Mouse (Mus musculus) myocyte (in vitro differentiated cells): ENCODE results near the gene Cntrob. TPM values are rescaled to one million over a fixed set of nuclear protein-coding genes. Genes with fewer than 3 reads are reported as not detected.

Experiments
- H3K27me3 ChIP-seq: one replicate; pipeline ENCODE4 v1.6.1; 2011; ENCODE audit not compliant: control insufficient read depth, insufficient read depth, insufficient read length
- H3K36me3 ChIP-seq: one replicate; pipeline ENCODE4 v1.6.1; 2011; ENCODE audit not compliant: control insufficient read depth, insufficient read depth
- H3K4me2 ChIP-seq: one replicate; pipeline ENCODE4 v1.6.1; 2011; ENCODE audit warnings: low read depth, control low read depth
- H3K4me3 ChIP-seq: one replicate; pipeline ENCODE4 v1.5.1; 2011; ENCODE audit warnings: mild to moderate bottlenecking, control low read depth, moderate library complexity
- H3K79me2 ChIP-seq: one replicate; pipeline ENCODE4 v1.6.1; 2011; ENCODE audit not compliant: control insufficient read depth, insufficient read depth
- H3ac ChIP-seq: one replicate; pipeline ENCODE4 v1.6.1; 2011; ENCODE audit not compliant: control insufficient read depth, insufficient read length
- CEBPB ChIP-seq: IDR thresholded peaks from 2 replicates; pipeline ENCODE4 v1.6.1; 2011; ENCODE audit warnings: mild to moderate bottlenecking, moderate library complexity; ENCODE audit not compliant: poor library complexity, insufficient read depth, severe bottlenecking
- E2F4 ChIP-seq: IDR thresholded peaks from one replicate; pipeline ENCODE4 v1.6.1; 2011; ENCODE audit warnings: mild to moderate bottlenecking, control low read depth, moderate library complexity; ENCODE audit not compliant: insufficient read depth
- MAX ChIP-seq: IDR thresholded peaks from one replicate; pipeline ENCODE4 v1.6.1; 2011; ENCODE audit warnings: low read depth, mild to moderate bottlenecking, control low read depth
- MYOD1 ChIP-seq, 3 experiments: IDR thresholded peaks; one replicate each; pipeline ENCODE4 v1.6.1; 2011; ENCODE audit warnings: control low read depth in 2 of 3, low read depth in 2 of 3, mild to moderate bottlenecking in 2 of 3, moderate library complexity in 1 of 3; ENCODE audit not compliant: insufficient read length in 2 of 3, control insufficient read depth in 1 of 3
- MYOG ChIP-seq, 3 experiments: IDR thresholded peaks; one replicate each; pipeline ENCODE4 v1.6.1; 2011; ENCODE audit warnings: control low read depth in 2 of 3, low read depth in 2 of 3, mild to moderate bottlenecking in 2 of 3; ENCODE audit not compliant: insufficient read length in 2 of 3, control insufficient read depth in 1 of 3, insufficient read depth in 1 of 3
- POLR2A ChIP-seq: IDR thresholded peaks from one replicate; pipeline ENCODE4 v1.6.1; 2011; ENCODE audit warnings: low read depth, mild to moderate bottlenecking, control low read depth, moderate library complexity; ENCODE audit not compliant: insufficient read length
- POLR2AphosphoS2 ChIP-seq: IDR thresholded peaks from one replicate; pipeline ENCODE4 v1.6.1; 2011; ENCODE audit warnings: low read depth, control low read depth; ENCODE audit not compliant: insufficient read length
- REST ChIP-seq: IDR thresholded peaks from one replicate; pipeline ENCODE4 v1.6.1; 2011; ENCODE audit warnings: mild to moderate bottlenecking, control low read depth, moderate library complexity; ENCODE audit not compliant: insufficient read depth, insufficient read length
- SRF ChIP-seq: IDR thresholded peaks from one replicate; pipeline ENCODE4 v1.6.1; 2011; ENCODE audit warnings: low read depth; ENCODE audit not compliant: control insufficient read depth, insufficient read length
- TCF12 ChIP-seq: IDR thresholded peaks from one replicate; pipeline ENCODE4 v1.6.1; 2011; ENCODE audit warnings: mild to moderate bottlenecking, control low read depth; ENCODE audit not compliant: poor library complexity, insufficient read depth, severe bottlenecking
- TCF3 ChIP-seq: IDR thresholded peaks from one replicate; pipeline ENCODE4 v1.6.1; 2011; ENCODE audit warnings: low read depth, control low read depth; ENCODE audit not compliant: insufficient read length
- USF1 ChIP-seq: IDR thresholded peaks from one replicate; pipeline ENCODE4 v1.6.1; 2011; ENCODE audit warnings: low read depth, mild to moderate bottlenecking, control low read depth, moderate library complexity
- polyA plus RNA-seq: library from polyadenylated mRNA; unstranded; fragments of >200 nt; fragmentation: generic; extraction: Trizol; gene quantifications from one replicate; pipeline ENCODE4 v1.2.1, GENCODE M21; 2012; ENCODE audit warnings: missing spikeins

The Cntrob gene
- polyA plus RNA-seq, 1 experiment = 10.3 TPM

GRCm38 (mm10) chr11:69326408-69327156, 3.0 kb upstream of the Cntrob start:
- no peaks in the 10 kb centered on the region for H3K36me3 ChIP-seq
- H3K4me2 ChIP-seq = peak overlapping the region; percentile 85
- peak overlapping the region; percentile 56 for H3K4me3 ChIP-seq
- no peaks in the 10 kb centered on the region for H3K27me3 ChIP-seq
- peaks cover 11% of the 10 kb centered on the region for H3K79me2 ChIP-seq
- TF ChIP-seq MYOD1 (IDR thresholded peaks at IDR 0.05; ENCODE audit: control insufficient read depth in 1 of 3, insufficient read length in 2 of 3, low read depth in 2 of 3) = no peak
- TF ChIP-seq CEBPB = no peak
- TF ChIP-seq SRF = no peak
- TF ChIP-seq TCF12 = no peak
- no peak for TF ChIP-seq REST
- TF ChIP-seq MAX = no peak
- no peak for TF ChIP-seq USF1
- no peak for TF ChIP-seq TCF3
- TF ChIP-seq POLR2A = no peak
- no peak for TF ChIP-seq POLR2AphosphoS2
- no peak for TF ChIP-seq MYOG (IDR thresholded peaks at IDR 0.05; ENCODE audit: control insufficient read depth in 1 of 3, insufficient read depth in 1 of 3, insufficient read length in 2 of 3, low read depth in 2 of 3)
- no peak for TF ChIP-seq E2F4
- H3ac ChIP-seq = no peak overlapping the region

GRCm38 (mm10) chr11:69325628-69326407, 2.2 kb upstream of the Cntrob start, which contains the start of gene Kcnab3:
TSS of gene Kcnab3 (plus strand) at chr11:69326258.
- Histone ChIP-seq H3K4me3 (peak within 1 kb of the TSS; percentile 56), H3K79me2 (peaks cover 11% of the 10 kb centered on the region), H3K4me2 (peak within 1 kb of the TSS; percentile 85), H3K27me3 (no peaks in the 10 kb centered on the region), H3K36me3 (no peaks in the 10 kb centered on the region), H3ac (no peak within 1 kb of the TSS)
- TF ChIP-seq CEBPB (no peak), SRF (peak; percentile 15), USF1 (no peak), POLR2AphosphoS2 (peak; percentile 99), POLR2A (peak; percentile 80), TCF12 (no peak)

GRCm38 (mm10) chr11:69324749-69325148, 1.2 kb upstream of the Cntrob start:
- H3ac ChIP-seq = peak overlapping the region; percentile 10
- no peaks in the 10 kb centered on the region for H3K36me3 ChIP-seq
- H3K27me3 ChIP-seq = no peaks in the 10 kb centered on the region
- H3K4me2 ChIP-seq = peak overlapping the region; percentile 85
- peaks cover 11% of the 10 kb centered on the region for H3K79me2 ChIP-seq
- no peak for TF ChIP-seq USF1
- no peak for TF ChIP-seq POLR2AphosphoS2
- no peak for TF ChIP-seq TCF3
- TF ChIP-seq MYOG (IDR thresholded peaks at IDR 0.05; ENCODE audit: control insufficient read depth in 1 of 3, insufficient read depth in 1 of 3, insufficient read length in 2 of 3, low read depth in 2 of 3) = no peak
- TF ChIP-seq MAX = no peak
- no peak for TF ChIP-seq E2F4
- no peak for TF ChIP-seq MYOD1 (IDR thresholded peaks at IDR 0.05; ENCODE audit: control insufficient read depth in 1 of 3, insufficient read length in 2 of 3, low read depth in 2 of 3)
- no peak for TF ChIP-seq TCF12
- TF ChIP-seq CEBPB = no peak
- TF ChIP-seq POLR2A = no peak
- TF ChIP-seq REST = no peak
- no peak for TF ChIP-seq SRF
- peak overlapping the region; percentile 56 for H3K4me3 ChIP-seq

GRCm38 (mm10) chr11:69322693-69323471, 693 bp downstream of the Cntrob start:
- Histone ChIP-seq H3K4me3 (peak overlapping the region; percentile 56), H3K4me2 (peak overlapping the region; percentile 75), H3K79me2 (peaks cover 11% of the 10 kb centered on the region), H3K36me3 (peaks cover 6% of the 10 kb centered on the region), H3K27me3 (no peaks in the 10 kb centered on the region), H3ac (no peak overlapping the region)
- TF ChIP-seq CEBPB (no peak), REST (no peak), POLR2AphosphoS2 (no peak), TCF3 (no peak), MYOD1 (IDR thresholded peaks at IDR 0.05; ENCODE audit: control insufficient read depth in 1 of 3, insufficient read length in 2 of 3, low read depth in 2 of 3) (no peak), TCF12 (no peak), MYOG (IDR thresholded peaks at IDR 0.05; ENCODE audit: control insufficient read depth in 1 of 3, insufficient read depth in 1 of 3, insufficient read length in 2 of 3, low read depth in 2 of 3) (no peak), SRF (no peak), E2F4 (no peak), MAX (no peak), POLR2A (no peak)
